Mouse (Mus musculus) forebrain, embryonic 16.5 days (tissue): ENCODE data around the gene Tex44. TPM values are rescaled to one million over a fixed set of nuclear protein-coding genes. Genes with fewer than 3 reads are reported as not detected.
A peak's percentile ranks its signal among the peaks of the same experiment; 100 is the strongest.

Experiments
- ATAC-seq: fragments of 200-750 bp; cut with Nextera tagmentation; 2 replicates; pipeline ENCODE4 v1.8.0; 2017; ENCODE audit warnings: mild to moderate bottlenecking, moderate library complexity
- H3K27ac ChIP-seq: fragments of 300-500 bp; sonication (generic); 2 replicates; pipeline ENCODE4 v1.5.1; 2014; ENCODE audit warnings: low read length, control low read depth
- H3K27me3 ChIP-seq: fragments of 300-500 bp; sonication (generic); replicated peaks from 2 replicates; pipeline ENCODE4 v1.6.1; 2014; ENCODE audit warnings: low read length; ENCODE audit not compliant: control insufficient read depth, insufficient read depth
- H3K36me3 ChIP-seq: fragments of 300-500 bp; sonication (generic); 2 replicates; pipeline ENCODE4 v1.6.1; 2014; ENCODE audit not compliant: control insufficient read depth, insufficient read depth
- H3K4me1 ChIP-seq: fragments of 300-500 bp; sonication (generic); replicated peaks from 2 replicates; pipeline ENCODE4 v1.6.1; 2014; ENCODE audit warnings: low read length; ENCODE audit not compliant: control insufficient read depth, insufficient read depth
- H3K4me2 ChIP-seq: fragments of 300-500 bp; sonication (generic); 2 replicates; pipeline ENCODE4 v1.6.1; 2014; ENCODE audit warnings: mild to moderate bottlenecking, low read length, control low read depth
- H3K4me3 ChIP-seq: fragments of 300-500 bp; sonication (generic); replicated peaks from 2 replicates; pipeline ENCODE4 v1.5.1; 2014; ENCODE audit warnings: mild to moderate bottlenecking, low read length, control low read depth
- H3K9ac ChIP-seq: fragments of 300-500 bp; sonication (generic); replicated peaks from 2 replicates; pipeline ENCODE4 v1.6.1; 2014; ENCODE audit warnings: low read depth, low read length, control low read depth
- H3K9me3 ChIP-seq: fragments of 300-500 bp; sonication (generic); 2 replicates; pipeline ENCODE4 v1.6.1; 2016; ENCODE audit warnings: low read length; ENCODE audit not compliant: control insufficient read depth
- WGBS: fragments of 180-500 bp; shearing (Covaris S2); extraction: QIAGEN DNeasy Blood & Tissue Kit; methylation state at CpG from one replicate; pipeline ENCODE4 v1.1.7; 2014; 5-methylcytosine and 5-hydroxymethylcytosine counted together
- polyA plus RNA-seq: library from polyadenylated mRNA; unstranded; fragments of >200 nt; fragmentation: Nextera tagmentation; extraction: Ambion mirVana; gene quantifications from 2 replicates; pipeline ENCODE4 v1.2.1, GENCODE M21; 2015

The Tex44 gene
- polyA plus RNA-seq, 1 experiment from 2014 or later = not detected

DNA sequence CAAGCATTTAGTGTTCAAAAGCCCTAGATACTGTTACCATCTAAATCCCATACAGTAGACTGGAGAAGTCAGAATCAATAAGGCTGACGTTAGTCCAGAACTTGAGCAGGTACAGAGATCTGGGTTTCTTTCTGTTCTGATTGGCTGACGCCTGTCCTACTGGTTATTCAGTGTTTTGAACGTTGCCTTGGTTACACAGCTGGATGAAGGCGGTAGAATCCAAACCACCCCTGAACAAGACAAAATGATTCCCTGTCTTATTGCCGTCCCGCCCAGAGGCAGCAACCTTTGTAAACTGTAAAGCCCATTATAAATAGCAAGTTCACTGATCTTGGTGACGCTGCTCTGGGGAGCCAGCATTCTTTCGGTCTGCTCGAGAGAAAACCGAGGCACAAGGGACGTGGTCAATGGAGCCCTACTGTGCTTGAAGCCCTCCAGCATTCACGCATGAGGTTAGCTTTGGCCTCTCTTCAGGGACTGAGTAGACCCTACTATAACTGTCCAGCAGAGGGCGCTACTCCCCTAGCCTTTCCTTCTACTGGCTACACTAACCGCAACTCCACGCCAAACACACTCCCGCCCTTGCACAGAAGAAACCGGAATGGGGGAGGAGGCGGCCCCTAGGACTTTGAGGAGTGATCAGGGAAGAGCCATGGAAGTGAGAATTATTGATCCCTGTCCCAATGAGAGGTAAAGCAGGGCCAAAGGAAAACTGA is 14.2 kb downstream of the Tex44 start:
- Histone ChIP-seq H3K9ac (peak overlapping the region; percentile 86), H3K4me3 (peak overlapping the region; percentile 51), H3K9me3 (no peaks in the 10 kb centered on the region), H3K27me3 (no peaks in the 10 kb centered on the region), H3K27ac (peak overlapping the region; percentile 98), H3K4me1 (peaks cover 42% of the 10 kb centered on the region), H3K36me3 (no peaks in the 10 kb centered on the region), H3K4me2 (peak overlapping the region; percentile 70)
- WGBS = 2% methylated on average over 18 of the region's 18 CpGs
- peak; percentile 72 for ATAC-seq

DNA sequence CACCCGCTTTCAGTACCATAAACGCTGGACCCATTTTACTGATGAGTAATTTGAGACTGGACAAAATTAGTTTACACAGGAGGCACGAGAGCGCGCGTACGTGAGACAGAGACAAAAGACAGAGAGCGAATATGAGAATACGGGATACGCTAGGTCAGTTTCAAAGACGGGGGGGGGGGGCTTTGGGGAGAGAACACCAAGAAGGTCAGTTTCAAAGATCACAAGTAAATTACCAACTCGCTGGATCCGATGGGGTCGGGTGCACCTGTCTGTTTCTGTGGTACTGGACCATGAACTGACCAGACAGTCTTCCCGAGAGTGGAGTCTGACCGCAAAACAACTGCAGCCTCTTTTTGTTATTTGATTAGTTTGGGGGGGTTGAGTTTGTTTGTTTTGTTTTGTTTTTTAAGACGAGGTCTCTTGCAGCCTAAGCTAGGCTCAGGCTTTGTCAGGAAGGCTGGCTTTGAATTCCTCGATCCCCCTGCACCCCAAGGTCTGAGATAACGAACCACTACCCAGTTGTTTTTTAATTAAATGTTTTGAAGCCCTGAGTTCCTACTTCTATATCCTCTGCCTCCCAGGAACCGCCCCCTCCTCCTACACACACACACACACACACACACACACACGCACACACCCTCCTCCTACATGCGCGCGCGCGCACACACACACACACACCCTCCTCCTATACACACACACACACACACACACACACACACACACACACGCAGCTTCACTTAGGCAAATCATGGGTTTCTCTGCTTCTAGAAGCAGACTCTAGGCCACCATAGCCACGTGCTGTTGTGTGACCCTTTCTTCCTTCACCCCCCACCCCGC is 15.0 kb downstream of the Tex44 start:
- Histone ChIP-seq H3K36me3 (no peaks in the 10 kb centered on the region), H3K9ac (peak overlapping the region; percentile 86), H3K4me2 (peak overlapping the region; percentile 70), H3K27ac (peak overlapping the region; percentile 98), H3K4me1 (peaks cover 38% of the 10 kb centered on the region), H3K27me3 (no peaks in the 10 kb centered on the region), H3K9me3 (no peaks in the 10 kb centered on the region), H3K4me3 (peak overlapping the region; percentile 51)
- under 1% methylated on average over 28 of the region's 29 CpGs for WGBS
- ATAC-seq = peak; percentile 35

DNA sequence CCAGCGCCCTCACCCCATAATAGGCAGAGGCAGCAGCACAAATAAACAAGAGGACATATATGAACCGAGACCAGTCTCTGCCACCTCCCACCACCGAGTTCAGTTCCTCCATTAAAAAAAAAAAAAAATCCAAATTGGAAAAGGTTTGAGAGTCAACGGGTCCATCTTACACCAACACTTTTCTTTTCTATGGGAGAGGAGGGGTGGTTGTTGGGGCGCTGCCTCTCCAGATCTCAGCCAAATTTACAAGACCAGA is 15.5 kb downstream of the Tex44 start:
- no peak for ATAC-seq
- H3K4me1 ChIP-seq = peaks cover 34% of the 10 kb centered on the region
- WGBS = 0% methylated on average over 5 of the region's 5 CpGs

DNA sequence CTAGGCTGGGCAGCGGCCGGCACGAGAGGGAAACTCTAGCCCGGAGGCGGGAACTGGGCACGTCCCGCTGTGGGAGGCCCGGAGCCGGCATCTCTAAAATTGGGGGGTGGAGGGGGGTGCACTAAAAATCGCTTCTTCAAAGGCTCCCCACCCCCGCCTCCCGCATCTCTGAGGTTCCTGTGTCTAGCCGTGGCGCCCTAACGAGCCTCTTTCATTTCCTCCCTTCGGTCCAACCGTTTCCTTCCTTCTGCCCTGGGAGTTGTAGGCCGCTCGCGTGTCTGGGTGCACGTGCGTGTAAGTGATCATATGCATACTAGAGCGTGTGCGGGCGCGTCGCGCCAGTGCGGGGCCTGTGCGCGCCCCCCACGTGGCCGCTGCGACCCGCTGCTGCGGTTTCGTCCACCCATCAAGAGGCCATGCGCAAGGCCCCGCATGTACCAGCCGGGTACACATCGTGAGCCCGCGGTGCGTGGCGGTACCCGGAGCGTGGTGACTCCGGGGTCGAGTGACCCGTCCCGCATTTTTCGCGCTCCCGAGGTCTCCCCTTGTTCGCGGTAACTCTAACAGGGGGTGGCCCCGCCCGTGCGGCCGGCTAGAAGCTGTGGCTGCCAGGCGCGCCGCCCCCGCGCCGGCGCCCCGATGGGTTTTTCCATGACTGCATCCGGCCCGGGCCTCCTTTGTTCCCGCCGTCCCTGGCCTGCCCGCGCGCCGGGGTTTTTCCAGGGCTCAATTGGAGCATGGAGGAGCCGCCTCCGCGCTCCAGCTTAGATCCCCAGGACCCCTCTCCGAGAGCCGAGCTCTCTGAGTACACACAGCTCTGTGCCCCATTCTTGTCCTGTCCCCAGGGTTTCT is 16.1 kb downstream of the Tex44 start:
- peak overlapping the region; percentile 70 for H3K4me2 ChIP-seq
- H3K27ac ChIP-seq = peak overlapping the region; percentile 98
- no peaks in the 10 kb centered on the region for H3K27me3 ChIP-seq
- peaks cover 34% of the 10 kb centered on the region for H3K4me1 ChIP-seq
- peak overlapping the region; percentile 86 for H3K9ac ChIP-seq
- H3K9me3 ChIP-seq = no peaks in the 10 kb centered on the region
- peak; percentile 69 for ATAC-seq
- H3K4me3 ChIP-seq = peak overlapping the region; percentile 51
- under 1% methylated on average over 81 of the region's 81 CpGs for whole genome bisulfite sequencing
- H3K36me3 ChIP-seq = no peaks in the 10 kb centered on the region

More for the DNA sequence above, 15.5 kb downstream of the Tex44 start:
- no peaks in the 10 kb centered on the region for H3K9me3 ChIP-seq
- no peaks in the 10 kb centered on the region for H3K27me3 ChIP-seq
- peak overlapping the region; percentile 51 for H3K4me3 ChIP-seq
- H3K36me3 ChIP-seq = no peaks in the 10 kb centered on the region
- H3K4me2 ChIP-seq = peak overlapping the region; percentile 70
- H3K27ac ChIP-seq = peak overlapping the region; percentile 98
- peak overlapping the region; percentile 86 for H3K9ac ChIP-seq

DNA sequence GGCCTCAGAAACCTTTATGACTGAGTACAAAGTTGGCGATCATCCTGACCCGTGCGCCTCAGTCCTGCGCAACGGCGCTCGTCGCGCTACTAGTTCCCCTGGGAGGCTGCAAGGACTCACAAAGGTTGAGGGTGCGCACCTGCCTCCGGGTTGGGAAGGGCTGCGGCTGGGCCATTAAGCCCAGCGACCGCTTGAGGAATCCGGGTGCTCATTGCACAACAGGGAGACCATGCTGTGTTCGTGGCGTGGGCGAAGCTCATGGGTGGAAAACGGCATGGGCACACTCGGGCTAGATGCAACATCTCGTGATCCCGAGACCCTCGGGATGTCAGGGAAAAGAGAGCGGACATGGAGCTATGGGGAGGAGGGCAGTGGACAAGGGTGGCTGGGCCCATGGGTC is 16.7 kb downstream of the Tex44 start:
- no peaks in the 10 kb centered on the region for H3K27me3 ChIP-seq
- H3K4me1 ChIP-seq = peaks cover 40% of the 10 kb centered on the region
- H3K36me3 ChIP-seq = no peaks in the 10 kb centered on the region
- H3K9ac ChIP-seq = peak overlapping the region; percentile 86
- H3K9me3 ChIP-seq = no peaks in the 10 kb centered on the region
- H3K4me3 ChIP-seq = peak overlapping the region; percentile 51
- peak; percentile 14; the same call in 1 of the 2 replicates for ATAC-seq
- WGBS = under 1% methylated on average over 24 of the region's 24 CpGs
- H3K27ac ChIP-seq = peak overlapping the region; percentile 98
- peak overlapping the region; percentile 70 for H3K4me2 ChIP-seq

DNA sequence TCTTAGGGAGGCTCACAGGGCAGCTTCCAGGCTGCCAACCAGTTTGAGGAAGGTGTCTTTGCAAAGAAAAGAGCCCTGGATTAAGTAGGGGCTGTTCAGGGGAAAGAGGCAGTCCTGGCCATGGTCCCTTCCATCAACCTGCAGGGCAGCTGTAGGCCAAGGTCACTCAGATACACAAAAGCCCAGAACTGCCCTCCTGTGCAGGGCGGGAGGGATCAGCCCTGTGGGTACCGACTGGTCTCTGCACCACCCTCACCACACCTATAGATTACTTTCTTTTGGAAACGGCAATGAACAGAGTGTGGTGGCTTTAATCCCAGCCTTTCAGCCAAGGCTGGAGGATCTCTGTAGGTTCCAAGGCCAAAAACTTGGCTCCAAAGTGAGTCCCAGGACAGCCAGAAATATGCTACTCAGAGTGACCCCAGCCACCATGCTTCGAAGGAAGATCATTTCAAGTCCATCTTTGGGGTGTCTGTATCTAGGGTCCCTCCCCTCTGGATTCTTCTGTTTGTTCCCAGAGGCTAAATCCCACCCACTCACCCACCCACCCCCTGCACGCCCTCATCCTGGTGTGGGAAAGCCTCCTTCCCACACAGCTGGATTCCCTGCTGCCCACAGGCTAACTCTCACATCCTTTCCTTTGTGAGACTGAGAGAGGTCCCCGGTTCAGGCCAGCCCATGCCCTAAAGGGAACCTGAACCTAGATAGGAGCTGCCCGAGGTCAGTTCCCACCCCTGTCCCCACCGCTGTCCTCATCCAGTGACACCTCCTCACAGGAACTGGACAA is 17.4 kb downstream of the Tex44 start:
- peaks cover 43% of the 10 kb centered on the region for H3K4me1 ChIP-seq
- WGBS = 52% methylated on average over 8 of the region's 8 CpGs

DNA sequence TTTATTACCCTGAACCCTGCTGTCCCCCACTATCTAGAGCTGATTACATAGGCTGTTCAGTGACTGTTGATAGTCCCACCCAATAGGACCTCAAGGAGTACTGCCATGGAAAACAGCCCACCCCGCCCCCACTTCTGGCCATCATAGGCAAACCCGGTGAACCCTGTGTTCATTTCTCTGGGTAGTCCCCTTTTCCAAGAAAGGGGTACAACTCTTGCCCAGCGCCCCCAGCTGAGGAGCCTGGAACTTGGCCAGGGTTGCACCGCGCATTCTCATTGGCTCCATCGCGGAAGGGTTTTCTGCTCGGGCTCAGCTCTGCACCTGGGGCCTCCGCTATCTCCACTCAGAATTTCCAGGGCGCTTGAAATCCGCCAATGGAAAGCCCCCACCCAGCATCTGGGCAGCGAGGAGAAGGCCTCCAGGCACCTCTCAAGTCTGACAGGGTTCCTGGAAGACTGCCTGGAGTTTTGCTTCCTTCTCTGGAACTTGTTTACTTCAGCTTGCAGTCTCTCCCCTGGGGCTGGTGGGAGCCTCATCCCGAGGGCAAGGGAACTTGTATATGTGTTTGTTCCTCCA is 21.6 kb downstream of the Tex44 start:
- peak overlapping the region; percentile 10; the same call in 1 of the 2 replicates for H3K4me2 ChIP-seq
- H3K9ac ChIP-seq = 0 out of 2 replicates have a peak overlapping the region, but pooled peaks have one; percentile 4
- ATAC-seq = no peak

More for the DNA sequence above, 17.4 kb downstream of the Tex44 start:
- H3K4me3 ChIP-seq = peak overlapping the region; percentile 51
- no peaks in the 10 kb centered on the region for H3K9me3 ChIP-seq
- no peaks in the 10 kb centered on the region for H3K36me3 ChIP-seq
- peak overlapping the region; percentile 86 for H3K9ac ChIP-seq
- peak overlapping the region; percentile 98 for H3K27ac ChIP-seq
- ATAC-seq = no peak
- H3K27me3 ChIP-seq = no peaks in the 10 kb centered on the region
- peak overlapping the region; percentile 70 for H3K4me2 ChIP-seq

DNA sequence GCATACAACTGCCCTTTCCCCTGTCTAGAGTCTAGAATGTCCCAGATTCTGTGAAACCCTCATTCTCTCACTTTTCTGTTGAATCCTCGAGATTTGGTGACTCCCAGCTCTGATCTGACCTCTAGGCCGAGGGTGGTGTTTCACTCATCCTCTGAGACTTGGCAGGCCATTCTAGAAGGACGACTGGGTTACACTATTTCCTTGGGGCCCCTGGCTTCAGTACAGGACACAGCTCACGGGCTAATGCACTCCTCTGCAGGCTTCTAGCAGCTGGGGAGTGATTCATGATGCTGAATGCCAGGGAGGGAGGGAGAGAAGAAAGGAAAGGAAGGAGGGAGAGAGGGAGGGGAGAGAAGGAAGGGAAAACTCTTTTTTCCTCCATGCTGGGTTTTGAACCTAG is 22.1 kb downstream of the Tex44 start:
- H3K9me3 ChIP-seq = no peaks in the 10 kb centered on the region
- H3K27me3 ChIP-seq = no peaks in the 10 kb centered on the region
- H3K9ac ChIP-seq = no peak overlapping the region
- no peak overlapping the region for H3K4me2 ChIP-seq
- 0 out of 2 replicates have a peak overlapping the region, but pooled peaks have one; percentile 1 for H3K27ac ChIP-seq
- H3K36me3 ChIP-seq = no peaks in the 10 kb centered on the region
- peaks cover 16% of the 10 kb centered on the region for H3K4me1 ChIP-seq
- ATAC-seq = no peak
- WGBS = 31% methylated on average over 4 of the region's 4 CpGs
- H3K4me3 ChIP-seq = no peak overlapping the region

More for the DNA sequence above, 21.6 kb downstream of the Tex44 start:
- Histone ChIP-seq H3K27me3 (no peaks in the 10 kb centered on the region), H3K27ac (0 out of 2 replicates have a peak overlapping the region, but pooled peaks have one; percentile 1), H3K4me3 (no peak overlapping the region), H3K36me3 (no peaks in the 10 kb centered on the region), H3K4me1 (peaks cover 20% of the 10 kb centered on the region), H3K9me3 (no peaks in the 10 kb centered on the region)
- WGBS = 40% methylated on average over 13 of the region's 13 CpGs
